In the genomic region with DNA sequence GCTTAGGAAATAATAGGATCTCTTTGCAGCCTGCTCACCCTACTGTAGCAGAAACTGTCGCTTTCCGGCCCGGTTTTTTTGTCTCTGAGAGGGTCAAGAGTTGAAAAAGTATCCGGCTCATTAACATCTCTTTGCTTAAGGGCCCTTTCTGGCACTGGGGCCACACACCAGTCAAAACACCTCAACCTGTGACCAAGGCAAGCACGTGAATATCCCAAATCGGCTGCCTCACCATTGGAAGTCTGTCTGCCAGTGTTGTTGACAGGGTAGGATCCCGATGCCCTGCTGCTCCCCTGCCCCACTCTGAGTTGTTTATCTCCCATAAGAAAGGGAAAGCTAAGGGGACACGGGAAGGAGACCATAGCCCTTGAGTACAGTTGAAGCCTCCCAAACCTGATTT, we compare ENCODE assay signal across 8 mouse cellular contexts. TPM values are rescaled to one million over a fixed set of nuclear protein-coding genes. Genes with fewer than 3 reads are reported as not detected.
DNase-seq lines count a peak whose midpoint lies in the region; ATAC-seq lines count a peak whose summit lies in the region.

No protein-coding gene starts in this region.

- 9% methylated on average over 8 of the region's 8 CpGs for WGBS in heart, embryonic 12.5 days
- 3% methylated on average over 8 of the region's 8 CpGs for WGBS in hindbrain, embryonic 12.5 days
- WGBS in midbrain, embryonic 11.5 days: 10% methylated on average over 8 of the region's 8 CpGs

- no peak overlapping the region for H3K27ac ChIP-seq in heart, embryonic 12.5 days (ENCODE audit: poor library complexity, severe bottlenecking)
- H3K27ac ChIP-seq in brown adipose tissue, adult 24 weeks (replicated peaks; ENCODE audit: low read depth, low read length): no peak overlapping the region
- H3K27ac ChIP-seq in hindbrain, embryonic 12.5 days: no peak overlapping the region
- H3K27ac ChIP-seq in midbrain, embryonic 11.5 days (ENCODE audit: low read depth, low read length): no peak overlapping the region

- no peaks in the 10 kb centered on the region for H3K9me3 ChIP-seq in heart, embryonic 12.5 days (replicated peaks)
- no peaks in the 10 kb centered on the region for H3K9me3 ChIP-seq in hindbrain, embryonic 12.5 days (replicated peaks)
- no peaks in the 10 kb centered on the region for H3K9me3 ChIP-seq in midbrain, embryonic 11.5 days (ENCODE audit: control insufficient read depth, low read length)

- H3K4me1 ChIP-seq in heart, embryonic 12.5 days (replicated peaks): peaks cover 23% of the 10 kb centered on the region
- H3K4me1 ChIP-seq in brown adipose tissue, adult 24 weeks (ENCODE audit: control insufficient read depth, insufficient read depth, insufficient read length, low read length): peaks cover 12% of the 10 kb centered on the region
- H3K4me1 ChIP-seq in hindbrain, embryonic 12.5 days: peaks cover 19% of the 10 kb centered on the region
- H3K4me1 ChIP-seq in midbrain, embryonic 11.5 days (ENCODE audit: control insufficient read depth, insufficient read depth, low read length): peaks cover 21% of the 10 kb centered on the region

- ATAC-seq in heart, embryonic 12.5 days (ENCODE audit: insufficient number of reproducible peaks, low FRiP score): no peak
- no peak for ATAC-seq in hindbrain, embryonic 12.5 days (ENCODE audit: low FRiP score)
- ATAC-seq in midbrain, embryonic 11.5 days (ENCODE audit: low FRiP score): no peak

- H3K9ac ChIP-seq in heart, embryonic 12.5 days: peak overlapping the region; percentile 69
- H3K9ac ChIP-seq in hindbrain, embryonic 12.5 days: peak overlapping the region; percentile 54; the same call in 1 of the 2 replicates
- H3K9ac ChIP-seq in midbrain, embryonic 11.5 days (ENCODE audit: low read length): no peak overlapping the region

- DNase-seq in heart, postnatal 4 days: no peak
- DNase-seq in midbrain, embryonic 11.5 days (ENCODE audit: low spot score, missing footprints): peak; percentile 85
- no peak for DNase-seq in thymus, postnatal 25 days
- no peak for DNase-seq in ovary, adult 18-20 months (ENCODE audit: low spot score)
- DNase-seq in spleen, postnatal 14 days (ENCODE audit: low spot score in 2 of 2): no peak

- peak overlapping the region; percentile 45 for H3K4me3 ChIP-seq in heart, embryonic 12.5 days
- peak overlapping the region; percentile 21; the same call in 1 of the 2 replicates for H3K4me3 ChIP-seq in brown adipose tissue, adult 24 weeks (ENCODE audit: insufficient read depth, low read depth, low read length)
- H3K4me3 ChIP-seq in hindbrain, embryonic 12.5 days: peak overlapping the region; percentile 30
- 0 out of 2 replicates have a peak overlapping the region, but pooled peaks have one; percentile 24 for H3K4me3 ChIP-seq in midbrain, embryonic 11.5 days (ENCODE audit: low read depth, low read length)

- H3K36me3 ChIP-seq in heart, embryonic 12.5 days: no peaks in the 10 kb centered on the region
- no peaks in the 10 kb centered on the region for H3K36me3 ChIP-seq in hindbrain, embryonic 12.5 days
- H3K36me3 ChIP-seq in midbrain, embryonic 11.5 days (ENCODE audit: control insufficient read depth, insufficient read depth, low read length): no peaks in the 10 kb centered on the region

- peaks cover 13% of the 10 kb centered on the region; the same call in 1 of the 2 replicates for H3K27me3 ChIP-seq in heart, embryonic 12.5 days (replicated peaks)
- peaks cover 22% of the 10 kb centered on the region for H3K27me3 ChIP-seq in hindbrain, embryonic 12.5 days
- peaks cover 5% of the 10 kb centered on the region for H3K27me3 ChIP-seq in midbrain, embryonic 11.5 days (ENCODE audit: control insufficient read depth, insufficient read depth, low read length)

- peak overlapping the region; percentile 89 for H3K4me2 ChIP-seq in heart, embryonic 12.5 days
- H3K4me2 ChIP-seq in hindbrain, embryonic 12.5 days (replicated peaks): peak overlapping the region; percentile 65
- H3K4me2 ChIP-seq in midbrain, embryonic 11.5 days: peak overlapping the region; percentile 56

RNA-seq across cellular contexts. Expression of a gene that starts 7.8 kb away (rescaled TPM):
- polyA plus RNA-seq in heart, embryonic 12.5 days (2016; fragmentation: Nextera tagmentation; extraction: Ambion mirVana): 2.2 TPM in 2 replicates
- 1 to 10 TPM; 2.9 to 3.1 TPM for total RNA-seq in heart, postnatal 4 days (2021)
- polyA plus RNA-seq in brown adipose tissue, adult 24 weeks (2012; ENCODE audit: insufficient read depth, insufficient read length, missing spikeins): 4.1 and 6.8 TPM in 2 replicates
- 2.8 and 3.2 TPM in 2 replicates for polyA plus RNA-seq in hindbrain, embryonic 12.5 days (2016; fragmentation: Nextera tagmentation; extraction: Ambion mirVana)
- polyA plus RNA-seq in midbrain, embryonic 11.5 days (2014; fragmentation: Nextera tagmentation; extraction: Ambion mirVana): 4.2 and 4.4 TPM in 2 replicates
